Mouse (Mus musculus): ENCODE measurements at regions not wholly inside any gene's neighbourhood (a gene's known extent, or its start where the extent isn't known, plus 50 kb on each side); places are given as distances from the start of the nearest gene placed in this dataset.

- DNase-seq (ENCODE audit: low spot score), result no peak
- no peaks in the 10 kb centered on the region for H3K36me3 ChIP-seq (ENCODE audit: insufficient read depth, low read length)
- no peak overlapping the region for H3K4me2 ChIP-seq (ENCODE audit: low read depth, low read length, poor library complexity, severe bottlenecking)
- H3K4me1 ChIP-seq (ENCODE audit: insufficient read depth, low read length), result no peaks in the 10 kb centered on the region
- H3K27ac ChIP-seq (ENCODE audit: low read depth, low read length), result no peak overlapping the region
- H3K4me3 ChIP-seq (ENCODE audit: low read depth, low read length), result no peak overlapping the region
- 75% methylated on average over 11 of the region's 11 CpGs for WGBS
- no peaks in the 10 kb centered on the region for H3K27me3 ChIP-seq (ENCODE audit: insufficient read depth, low read length)
- H3K9me3 ChIP-seq (ENCODE audit: low read length), result no peaks in the 10 kb centered on the region
- no peak overlapping the region for H3K9ac ChIP-seq (replicated peaks; ENCODE audit: low read length, poor library complexity, severe bottlenecking)
- TF ChIP-seq CTCF (IDR thresholded peaks at IDR 0.05), result no peak
- no peak for ATAC-seq (ENCODE audit: low FRiP score)
Observed at GRCm38 (mm10) chr10:120663396-120663795, 187.1 kb upstream of the Hmga2 start.

GRCm38 (mm10) chr10:120660503-120660902 is 184.2 kb upstream of the Hmga2 start:
- Histone ChIP-seq H3K36me3 (ENCODE audit: insufficient read depth, low read length) (no peaks in the 10 kb centered on the region), H3K9me3 (ENCODE audit: low read length) (no peaks in the 10 kb centered on the region), H3K4me3 (ENCODE audit: low read depth, low read length) (no peak overlapping the region), H3K4me2 (ENCODE audit: low read depth, low read length, poor library complexity, severe bottlenecking) (no peak overlapping the region), H3K9ac (replicated peaks; ENCODE audit: low read length, poor library complexity, severe bottlenecking) (no peak overlapping the region), H3K27ac (ENCODE audit: low read depth, low read length) (no peak overlapping the region), H3K27me3 (ENCODE audit: insufficient read depth, low read length) (no peaks in the 10 kb centered on the region), H3K4me1 (ENCODE audit: insufficient read depth, low read length) (no peaks in the 10 kb centered on the region)
- DNase-seq (ENCODE audit: low spot score), result no peak
- TF ChIP-seq CTCF (IDR thresholded peaks at IDR 0.05), result no peak
- no peak for ATAC-seq (ENCODE audit: low FRiP score)
- 23% methylated on average over 6 of the region's 6 CpGs for WGBS

GRCm38 (mm10) chr10:120655238-120655931 is 179.1 kb upstream of the Hmga2 start:
- no peak for ATAC-seq (ENCODE audit: low FRiP score)
- no peak for TF ChIP-seq CTCF (IDR thresholded peaks at IDR 0.05)
- no peaks in the 10 kb centered on the region for H3K36me3 ChIP-seq (ENCODE audit: insufficient read depth, low read length)
- H3K4me1 ChIP-seq (ENCODE audit: insufficient read depth, low read length), result no peaks in the 10 kb centered on the region
- 53% methylated on average over 14 of the region's 14 CpGs for WGBS
- H3K27ac ChIP-seq (ENCODE audit: low read depth, low read length), result no peak overlapping the region
- DNase-seq (ENCODE audit: low spot score), result peak; percentile 84
- H3K9ac ChIP-seq (replicated peaks; ENCODE audit: low read length, poor library complexity, severe bottlenecking), result no peak overlapping the region
- H3K27me3 ChIP-seq (ENCODE audit: insufficient read depth, low read length), result no peaks in the 10 kb centered on the region
- no peak overlapping the region for H3K4me2 ChIP-seq (ENCODE audit: low read depth, low read length, poor library complexity, severe bottlenecking)
- no peak overlapping the region for H3K4me3 ChIP-seq (ENCODE audit: low read depth, low read length)
- H3K9me3 ChIP-seq (ENCODE audit: low read length), result no peaks in the 10 kb centered on the region

GRCm38 (mm10) chr10:120652525-120653215 is 176.4 kb upstream of the Hmga2 start:
- no peak overlapping the region for H3K27ac ChIP-seq (ENCODE audit: low read depth, low read length)
- no peak for ATAC-seq (ENCODE audit: low FRiP score)
- H3K9ac ChIP-seq (replicated peaks; ENCODE audit: low read length, poor library complexity, severe bottlenecking), result no peak overlapping the region
- DNase-seq (ENCODE audit: low spot score), result no peak
- H3K4me1 ChIP-seq (ENCODE audit: insufficient read depth, low read length), result no peaks in the 10 kb centered on the region
- H3K36me3 ChIP-seq (ENCODE audit: insufficient read depth, low read length), result no peaks in the 10 kb centered on the region
- H3K9me3 ChIP-seq (ENCODE audit: low read length), result no peaks in the 10 kb centered on the region
- H3K4me2 ChIP-seq (ENCODE audit: low read depth, low read length, poor library complexity, severe bottlenecking), result no peak overlapping the region
- no peak for TF ChIP-seq CTCF (IDR thresholded peaks at IDR 0.05)
- no peak overlapping the region for H3K4me3 ChIP-seq (ENCODE audit: low read depth, low read length)
- WGBS, result 81% methylated on average over 6 of the region's 6 CpGs
- no peaks in the 10 kb centered on the region for H3K27me3 ChIP-seq (ENCODE audit: insufficient read depth, low read length)

- no peak overlapping the region for H3K4me2 ChIP-seq (ENCODE audit: low read depth, low read length, poor library complexity, severe bottlenecking)
- H3K27ac ChIP-seq (ENCODE audit: low read depth, low read length), result no peak overlapping the region
- H3K9me3 ChIP-seq (ENCODE audit: low read length), result no peaks in the 10 kb centered on the region
- no peaks in the 10 kb centered on the region for H3K4me1 ChIP-seq (ENCODE audit: insufficient read depth, low read length)
- no peak for TF ChIP-seq CTCF (IDR thresholded peaks at IDR 0.05)
- no peak for ATAC-seq (ENCODE audit: low FRiP score)
- H3K9ac ChIP-seq (replicated peaks; ENCODE audit: low read length, poor library complexity, severe bottlenecking), result no peak overlapping the region
- no peak overlapping the region for H3K4me3 ChIP-seq (ENCODE audit: low read depth, low read length)
- no peaks in the 10 kb centered on the region for H3K27me3 ChIP-seq (ENCODE audit: insufficient read depth, low read length)
- WGBS, result 95% methylated on average over 5 of the region's 5 CpGs
- H3K36me3 ChIP-seq (ENCODE audit: insufficient read depth, low read length), result no peaks in the 10 kb centered on the region
- DNase-seq (ENCODE audit: low spot score), result no peak
Observed at GRCm38 (mm10) chr10:120651845-120652244, 175.6 kb upstream of the Hmga2 start.

GRCm38 (mm10) chr10:120650336-120650735 is 174.1 kb upstream of the Hmga2 start:
- H3K27me3 ChIP-seq (ENCODE audit: insufficient read depth, low read length), result no peaks in the 10 kb centered on the region
- no peaks in the 10 kb centered on the region; the same call in 1 of the 2 replicates for H3K4me1 ChIP-seq (ENCODE audit: insufficient read depth, low read length)
- DNase-seq (ENCODE audit: low spot score) (no peak), ATAC-seq (ENCODE audit: low FRiP score) (no peak)
- H3K27ac ChIP-seq (ENCODE audit: low read depth, low read length), result no peak overlapping the region
- no peaks in the 10 kb centered on the region for H3K36me3 ChIP-seq (ENCODE audit: insufficient read depth, low read length)
- no peak overlapping the region for H3K4me2 ChIP-seq (ENCODE audit: low read depth, low read length, poor library complexity, severe bottlenecking)
- no peak overlapping the region for H3K9ac ChIP-seq (replicated peaks; ENCODE audit: low read length, poor library complexity, severe bottlenecking)
- no peak for TF ChIP-seq CTCF (IDR thresholded peaks at IDR 0.05)
- 96% methylated on average over 9 of the region's 9 CpGs for WGBS
- H3K9me3 ChIP-seq (ENCODE audit: low read length), result no peaks in the 10 kb centered on the region
- no peak overlapping the region for H3K4me3 ChIP-seq (ENCODE audit: low read depth, low read length)
